Mouse (Mus musculus): ENCODE data around the gene Fap. TPM values are rescaled to one million over a fixed set of nuclear protein-coding genes. Genes with fewer than 3 reads are reported as not detected.

The Fap gene
- 10.9 and 13.9 TPM in 2 replicates for polyA plus RNA-seq (2016; fragmentation: Nextera tagmentation; extraction: Ambion mirVana)

GRCm38 (mm10) chr2:62573753-62574159 lies at the start of gene Fap:
Gene Fap (minus strand): TSS chr2:62574075.
- Histone ChIP-seq H3K27me3 (no peaks in the 10 kb centered on the region), H3K9me3 (no peaks in the 10 kb centered on the region), H3K27ac (peak within 1 kb of the TSS; percentile 80), H3K4me3 (peak within 1 kb of the TSS; percentile 22), H3K36me3 (no peaks in the 10 kb centered on the region), H3K4me2 (replicated peaks) (peak within 1 kb of the TSS; percentile 41), H3K9ac (no peak within 1 kb of the TSS), H3K4me1 (peaks cover 7% of the 10 kb centered on the region; the same call in 1 of the 2 replicates)
- ATAC-seq (ENCODE audit: insufficient number of reproducible peaks, insufficient read depth, low FRiP score, low TSS enrichment), result peak; percentile 85
- WGBS, result 24% methylated on average over 12 of the region's 12 CpGs

GRCm38 (mm10) chr2:62623024-62623441 lies 49.2 kb upstream of the Fap start:
- no peaks in the 10 kb centered on the region for H3K27me3 ChIP-seq
- H3K4me3 ChIP-seq, result no peak overlapping the region
- no peak for ATAC-seq (ENCODE audit: insufficient number of reproducible peaks, insufficient read depth, low FRiP score, low TSS enrichment)
- no peaks in the 10 kb centered on the region for H3K4me1 ChIP-seq
- no peak overlapping the region for H3K4me2 ChIP-seq (replicated peaks)
- H3K36me3 ChIP-seq, result no peaks in the 10 kb centered on the region
- 62% methylated on average over 8 of the region's 8 CpGs for WGBS
- no peak overlapping the region for H3K27ac ChIP-seq
- no peaks in the 10 kb centered on the region for H3K9me3 ChIP-seq
- H3K9ac ChIP-seq, result no peak overlapping the region

- H3K27me3 ChIP-seq, result no peaks in the 10 kb centered on the region
- H3K27ac ChIP-seq, result no peak overlapping the region
- no peaks in the 10 kb centered on the region for H3K9me3 ChIP-seq
- no peaks in the 10 kb centered on the region for H3K4me1 ChIP-seq
- H3K4me2 ChIP-seq (replicated peaks), result no peak overlapping the region
- H3K36me3 ChIP-seq, result no peaks in the 10 kb centered on the region
- H3K4me3 ChIP-seq, result no peak overlapping the region
- ATAC-seq (ENCODE audit: insufficient number of reproducible peaks, insufficient read depth, low FRiP score, low TSS enrichment), result no peak
- WGBS, result 39% methylated on average over 2 of the region's 2 CpGs
- no peak overlapping the region for H3K9ac ChIP-seq
These were observed 45.8 kb upstream of the Fap start for GRCm38 (mm10) chr2:62619679-62620078.

- Histone ChIP-seq H3K27ac (no peak overlapping the region), H3K4me1 (no peaks in the 10 kb centered on the region), H3K4me2 (replicated peaks) (no peak overlapping the region), H3K4me3 (no peak overlapping the region), H3K36me3 (no peaks in the 10 kb centered on the region), H3K27me3 (no peaks in the 10 kb centered on the region), H3K9me3 (no peaks in the 10 kb centered on the region), H3K9ac (no peak overlapping the region)
- ATAC-seq (ENCODE audit: insufficient number of reproducible peaks, insufficient read depth, low FRiP score, low TSS enrichment), result no peak
- WGBS, result 81% methylated on average over 7 of the region's 7 CpGs
These were observed 45.1 kb upstream of the Fap start for GRCm38 (mm10) chr2:62618934-62619341.

- Histone ChIP-seq H3K27me3 (no peaks in the 10 kb centered on the region), H3K36me3 (no peaks in the 10 kb centered on the region), H3K9ac (no peak overlapping the region), H3K4me2 (replicated peaks) (no peak overlapping the region), H3K4me1 (no peaks in the 10 kb centered on the region), H3K9me3 (no peaks in the 10 kb centered on the region), H3K27ac (no peak overlapping the region), H3K4me3 (no peak overlapping the region)
- 97% methylated on average over 4 of the region's 4 CpGs for WGBS
- ATAC-seq (ENCODE audit: insufficient number of reproducible peaks, insufficient read depth, low FRiP score, low TSS enrichment), result no peak
These were observed 39.3 kb upstream of the Fap start for GRCm38 (mm10) chr2:62613133-62613532.

GRCm38 (mm10) chr2:62606205-62606604 lies 32.3 kb upstream of the Fap start:
- no peak overlapping the region for H3K4me3 ChIP-seq
- WGBS, result 95% methylated on average over 16 of the region's 16 CpGs
- no peak overlapping the region for H3K9ac ChIP-seq
- no peaks in the 10 kb centered on the region for H3K4me1 ChIP-seq
- no peaks in the 10 kb centered on the region for H3K27me3 ChIP-seq
- no peak overlapping the region for H3K4me2 ChIP-seq (replicated peaks)
- no peaks in the 10 kb centered on the region for H3K36me3 ChIP-seq
- no peak for ATAC-seq (ENCODE audit: insufficient number of reproducible peaks, insufficient read depth, low FRiP score, low TSS enrichment)
- H3K27ac ChIP-seq, result no peak overlapping the region
- no peaks in the 10 kb centered on the region for H3K9me3 ChIP-seq

GRCm38 (mm10) chr2:62603530-62603929 lies 29.7 kb upstream of the Fap start:
- ATAC-seq (ENCODE audit: insufficient number of reproducible peaks, insufficient read depth, low FRiP score, low TSS enrichment), result no peak
- no peak overlapping the region for H3K4me2 ChIP-seq (replicated peaks)
- H3K4me1 ChIP-seq, result no peaks in the 10 kb centered on the region
- H3K9ac ChIP-seq, result no peak overlapping the region
- no peaks in the 10 kb centered on the region for H3K36me3 ChIP-seq
- no peaks in the 10 kb centered on the region for H3K27me3 ChIP-seq
- no peak overlapping the region for H3K27ac ChIP-seq
- no peak overlapping the region for H3K4me3 ChIP-seq
- H3K9me3 ChIP-seq, result no peaks in the 10 kb centered on the region
- WGBS, result 83% methylated on average over 5 of the region's 5 CpGs

GRCm38 (mm10) chr2:62596586-62596985 lies 22.7 kb upstream of the Fap start:
- Histone ChIP-seq H3K4me3 (no peak overlapping the region), H3K4me1 (no peaks in the 10 kb centered on the region), H3K36me3 (no peaks in the 10 kb centered on the region), H3K9ac (no peak overlapping the region), H3K27ac (no peak overlapping the region), H3K4me2 (replicated peaks) (no peak overlapping the region), H3K27me3 (no peaks in the 10 kb centered on the region), H3K9me3 (no peaks in the 10 kb centered on the region)
- no peak for ATAC-seq (ENCODE audit: insufficient number of reproducible peaks, insufficient read depth, low FRiP score, low TSS enrichment)
- 88% methylated on average over 5 of the region's 5 CpGs for WGBS

GRCm38 (mm10) chr2:62594491-62594890 lies 20.6 kb upstream of the Fap start:
- no peaks in the 10 kb centered on the region for H3K9me3 ChIP-seq
- ATAC-seq (ENCODE audit: insufficient number of reproducible peaks, insufficient read depth, low FRiP score, low TSS enrichment), result no peak
- H3K27ac ChIP-seq, result no peak overlapping the region
- H3K36me3 ChIP-seq, result no peaks in the 10 kb centered on the region
- no peak overlapping the region for H3K4me3 ChIP-seq
- H3K9ac ChIP-seq, result no peak overlapping the region
- WGBS, result 82% methylated on average over 2 of the region's 2 CpGs
- H3K4me1 ChIP-seq, result no peaks in the 10 kb centered on the region
- H3K27me3 ChIP-seq, result no peaks in the 10 kb centered on the region
- H3K4me2 ChIP-seq (replicated peaks), result no peak overlapping the region

GRCm38 (mm10) chr2:62591555-62591954 lies 17.7 kb upstream of the Fap start:
- no peak overlapping the region for H3K4me3 ChIP-seq
- H3K4me1 ChIP-seq, result no peaks in the 10 kb centered on the region
- no peak overlapping the region for H3K4me2 ChIP-seq (replicated peaks)
- no peaks in the 10 kb centered on the region for H3K9me3 ChIP-seq
- ATAC-seq (ENCODE audit: insufficient number of reproducible peaks, insufficient read depth, low FRiP score, low TSS enrichment), result no peak
- WGBS, result 81% methylated on average over 3 of the region's 3 CpGs
- H3K27ac ChIP-seq, result no peak overlapping the region
- H3K27me3 ChIP-seq, result no peaks in the 10 kb centered on the region
- H3K36me3 ChIP-seq, result no peaks in the 10 kb centered on the region
- no peak overlapping the region for H3K9ac ChIP-seq

GRCm38 (mm10) chr2:62589333-62589732 lies 15.5 kb upstream of the Fap start:
- Histone ChIP-seq H3K9me3 (no peaks in the 10 kb centered on the region), H3K4me2 (replicated peaks) (no peak overlapping the region), H3K4me1 (no peaks in the 10 kb centered on the region), H3K36me3 (no peaks in the 10 kb centered on the region), H3K4me3 (no peak overlapping the region), H3K9ac (no peak overlapping the region), H3K27ac (no peak overlapping the region), H3K27me3 (no peaks in the 10 kb centered on the region)
- 62% methylated on average over 4 of the region's 4 CpGs for WGBS
- ATAC-seq (ENCODE audit: insufficient number of reproducible peaks, insufficient read depth, low FRiP score, low TSS enrichment), result no peak

GRCm38 (mm10) chr2:62585769-62586168 lies 11.9 kb upstream of the Fap start:
- 90% methylated on average over 5 of the region's 5 CpGs for WGBS
- H3K4me1 ChIP-seq, result no peaks in the 10 kb centered on the region
- no peak overlapping the region for H3K9ac ChIP-seq
- H3K9me3 ChIP-seq, result no peaks in the 10 kb centered on the region
- no peaks in the 10 kb centered on the region for H3K27me3 ChIP-seq
- no peak overlapping the region for H3K27ac ChIP-seq
- no peaks in the 10 kb centered on the region for H3K36me3 ChIP-seq
- H3K4me2 ChIP-seq (replicated peaks), result no peak overlapping the region
- H3K4me3 ChIP-seq, result no peak overlapping the region
- ATAC-seq (ENCODE audit: insufficient number of reproducible peaks, insufficient read depth, low FRiP score, low TSS enrichment), result no peak

GRCm38 (mm10) chr2:62574962-62575361 lies 1.1 kb upstream of the Fap start:
- H3K36me3 ChIP-seq, result no peaks in the 10 kb centered on the region
- no peak overlapping the region for H3K9ac ChIP-seq
- H3K27ac ChIP-seq, result peak overlapping the region; percentile 80; the same call in 1 of the 2 replicates
- no peaks in the 10 kb centered on the region for H3K9me3 ChIP-seq
- H3K27me3 ChIP-seq, result no peaks in the 10 kb centered on the region
- no peak overlapping the region for H3K4me3 ChIP-seq
- H3K4me1 ChIP-seq, result peaks cover 7% of the 10 kb centered on the region; the same call in 1 of the 2 replicates
- no peak for ATAC-seq (ENCODE audit: insufficient number of reproducible peaks, insufficient read depth, low FRiP score, low TSS enrichment)
- H3K4me2 ChIP-seq (replicated peaks), result no peak overlapping the region
- 66% methylated on average over 3 of the region's 3 CpGs for WGBS

All from embryonic facial prominence, embryonic 12.5 days (tissue).